Mouse (Mus musculus) liver, embryonic 14.5 days (tissue): ENCODE measurements at regions not wholly inside any gene's neighbourhood (a gene's known extent, or its start where the extent isn't known, plus 50 kb on each side); places are given as distances from the start of the nearest gene placed in this dataset.

Source experiments
- CTCF ChIP-seq: IDR thresholded peaks from 2 replicates; pipeline ENCODE4 v1.5.1; 2016; ENCODE audit warnings: antibody characterized with exemption, low read depth, control low read depth
- EP300 ChIP-seq: IDR thresholded peaks from 2 replicates; pipeline ENCODE4 v1.6.1; 2016; ENCODE audit warnings: antibody characterized with exemption, low read depth

GRCm38 (mm10) chr3:35093001-35093400 is 442.8 kb downstream of the Sox2 start:
- TF ChIP-seq CTCF, result no peak
- no peak for TF ChIP-seq EP300
